Mouse (Mus musculus) liver, postnatal 0 days (tissue): ENCODE measurements at regions not wholly inside any gene's neighbourhood (a gene's known extent, or its start where the extent isn't known, plus 50 kb on each side); places are given as distances from the start of the nearest gene placed in this dataset.

Experiments used
- CTCF ChIP-seq: sonication (generic); IDR thresholded peaks from 2 replicates; pipeline ENCODE4 v1.5.1; 2016; ENCODE audit warnings: antibody characterized with exemption, low read depth
- EP300 ChIP-seq: IDR thresholded peaks from 2 replicates; pipeline ENCODE4 v1.6.1; 2016; ENCODE audit warnings: antibody characterized with exemption, low read depth, mild to moderate bottlenecking

DNA sequence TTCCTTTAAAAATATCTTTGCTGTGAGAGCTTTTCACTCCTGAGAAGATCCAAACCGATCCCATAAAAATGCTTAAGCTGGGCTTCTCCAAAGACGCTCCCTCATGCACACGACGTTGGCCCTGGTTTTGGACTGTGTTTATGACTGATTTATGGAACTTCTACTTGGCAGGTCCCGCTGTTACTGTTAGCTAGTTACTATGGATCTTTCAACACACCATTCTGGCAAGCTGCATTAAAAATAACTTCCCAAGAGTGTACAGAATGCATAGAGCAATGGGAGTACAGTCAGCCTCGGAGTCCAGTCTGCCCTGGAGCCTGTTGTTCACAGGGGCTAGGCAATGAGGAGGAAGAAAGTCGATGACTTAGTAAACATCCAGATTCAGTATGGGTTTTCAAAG, 71.5 kb upstream of the Cdk6 start:
- TF ChIP-seq CTCF: no peak
- no peak for TF ChIP-seq EP300
